Mouse (Mus musculus) heart, postnatal 0 days (tissue): Measurements from ENCODE around the gene B4galt1.

Experiments
- CTCF ChIP-seq: IDR thresholded peaks from 2 replicates; pipeline ENCODE4 v1.5.1; 2016; ENCODE audit warnings: antibody characterized with exemption, control low read depth, low read depth
- EP300 ChIP-seq: IDR thresholded peaks from 2 replicates; pipeline ENCODE4 v1.6.1; 2016; ENCODE audit warnings: antibody characterized with exemption, low read depth

GRCm38 (mm10) chr4:40851763-40852248 lies 2.0 kb downstream of the B4galt1 start:
- TF ChIP-seq EP300 = no peak
- TF ChIP-seq CTCF = no peak
